Mouse (Mus musculus) left cerebral cortex, postnatal 4 days (tissue): ENCODE results near the gene Fblim1. TPM values are rescaled to one million over a fixed set of nuclear protein-coding genes. Genes with fewer than 3 reads are reported as not detected.

Source experiments
- total RNA-seq, 2 experiments: library from RNA; stranded (reverse); gene quantifications; 2 replicates each; pipeline ENCODE4 v1.2.3; 2021

Gene Fblim1
- total RNA-seq, 2 experiments from 2014 or later, result 19.8 to 23.8 TPM

Other genes starting within 250 kb of the Fblim1 start
- 10 to 100 TPM; 32.5 to 35.1 TPM for gene Fam131c, start 237.9 kb downstream of the Fblim1 start, total RNA-seq
- gene Clcnka, start 207.4 kb downstream of the Fblim1 start, total RNA-seq, result under 1 TPM in 1 of 2 experiments, not detected in 1; 0.60 TPM
- gene Clcnkb, start 190.1 kb downstream of the Fblim1 start, total RNA-seq, result not detected
- not detected for gene Hspb7, start 185.3 kb downstream of the Fblim1 start, total RNA-seq
- gene Srarp, start 170.0 kb downstream of the Fblim1 start, total RNA-seq, result 1 to 10 TPM; 1.5 to 1.8 TPM
- gene Zbtb17, start 161.4 kb downstream of the Fblim1 start, total RNA-seq, result 10 to 100 TPM; 32.7 to 35.3 TPM
- gene Spen, start 67.5 kb downstream of the Fblim1 start, total RNA-seq, result 10 to 100 TPM; 80.6 to 86.1 TPM
- under 1 TPM; 0.38 to 0.46 TPM for gene Tmem82, start 12.5 kb upstream of the Fblim1 start, total RNA-seq
- 1 to 10 TPM; 1.1 to 1.7 TPM for gene Slc25a34, start 17.7 kb upstream of the Fblim1 start, total RNA-seq
- 10 to 100 TPM; 44.1 to 51.1 TPM for gene Plekhm2, start 58.8 kb upstream of the Fblim1 start, total RNA-seq
- 1 to 10 TPM in 1 of 2 experiments, under 1 TPM in 1; 0.42 to 2.2 TPM for gene Rsc1a1, start 79.5 kb upstream of the Fblim1 start, total RNA-seq
- gene Ddi2, start 117.3 kb upstream of the Fblim1 start, total RNA-seq, result 10 to 100 TPM; 26.3 to 26.7 TPM
- gene Agmat, start 140.6 kb upstream of the Fblim1 start, total RNA-seq, result not detected
- 10 to 100 TPM; 22.4 to 27.9 TPM for gene Dnajc16, start 184.8 kb upstream of the Fblim1 start, total RNA-seq
- 10 to 100 TPM; 26.9 to 29.7 TPM for gene Casp9, start 187.5 kb upstream of the Fblim1 start, total RNA-seq
- gene Cela2a, start 220.1 kb upstream of the Fblim1 start, total RNA-seq, result not detected
- not detected for gene Ctrc, start 240.3 kb upstream of the Fblim1 start, total RNA-seq